ENCODE assay signal across 8 mouse cellular contexts in the genomic region with DNA sequence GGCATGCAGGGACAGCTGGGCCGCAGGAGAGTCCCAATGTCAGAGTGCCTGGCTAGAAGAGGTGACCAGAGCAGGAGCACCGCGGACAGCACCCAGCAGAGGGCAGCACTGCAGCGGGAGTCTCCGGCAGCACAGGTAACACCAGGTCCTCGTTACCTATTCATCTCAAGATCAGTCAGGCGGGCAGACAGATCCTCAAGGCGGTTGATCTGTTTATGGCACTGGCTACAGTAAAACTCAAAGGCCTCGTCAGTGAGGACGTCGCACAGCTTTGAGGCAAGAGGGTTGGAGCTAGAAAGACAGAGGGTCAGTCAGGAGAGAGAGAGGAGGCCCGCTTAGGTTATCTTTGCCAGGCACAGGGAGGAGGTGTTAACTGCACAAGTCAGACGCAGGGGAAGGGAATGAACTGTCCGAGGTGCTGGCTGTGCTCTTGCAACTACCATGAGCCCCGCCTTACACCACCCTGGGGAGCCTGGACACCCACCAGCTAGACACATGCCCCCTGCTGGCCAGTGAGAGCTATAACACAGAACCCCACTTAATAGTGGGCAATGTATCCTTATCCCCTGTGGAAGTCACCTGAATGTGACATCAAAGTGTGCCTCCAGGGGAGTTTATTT. TPM values are rescaled to one million over a fixed set of nuclear protein-coding genes. Genes with fewer than 3 reads are reported as not detected.
DNase-seq lines count a peak whose midpoint lies in the region; ATAC-seq lines count a peak whose summit lies in the region.

No protein-coding gene starts in this region.

- H3K4me1 ChIP-seq in hindbrain, embryonic 12.5 days, result peaks cover 5% of the 10 kb centered on the region; the same call in 1 of the 2 replicates

- peaks cover 61% of the 10 kb centered on the region for H3K36me3 ChIP-seq in hindbrain, embryonic 12.5 days

- ATAC-seq in frontal cortex, adult (ENCODE audit: low TSS enrichment), result peak; percentile 45; the same call in 1 of the 2 replicates
- ATAC-seq in hindbrain, embryonic 12.5 days (ENCODE audit: low FRiP score), result peak; percentile 56

- no peaks in the 10 kb centered on the region for H3K9me3 ChIP-seq in hindbrain, embryonic 12.5 days (replicated peaks)

- 0 out of 2 replicates have a peak overlapping the region, but pooled peaks have one; percentile 8 for H3K27ac ChIP-seq in hindbrain, embryonic 12.5 days

- H3K4me2 ChIP-seq in hindbrain, embryonic 12.5 days (replicated peaks), result peak overlapping the region; percentile 13

- H3K9ac ChIP-seq in hindbrain, embryonic 12.5 days, result no peak overlapping the region

- peak; percentile 83 for DNase-seq in Muller cell, postnatal 12 days (ENCODE audit: inconsistent ontology term)
- DNase-seq in cerebellum, adult 9-10 months, result peak; percentile 94
- peak; percentile 49 for DNase-seq in layer of hippocampus, postnatal 14 days (ENCODE audit: low spot score in 2 of 2)
- peak; percentile 78 for DNase-seq in lung, postnatal 25 days (ENCODE audit: low spot score)
- DNase-seq in retina, embryonic 14.5 days (ENCODE audit: low spot score), result peak; percentile 82
- DNase-seq in thymus, postnatal 4 days, result peak; percentile 93

- H3K27me3 ChIP-seq in hindbrain, embryonic 12.5 days, result no peaks in the 10 kb centered on the region

- H3K4me3 ChIP-seq in hindbrain, embryonic 12.5 days, result no peak overlapping the region

- 12% methylated on average over 15 of the region's 15 CpGs for WGBS in hindbrain, embryonic 12.5 days

RNA-seq across cellular contexts. Expression of a gene that starts 26.4 kb away (rescaled TPM):
- polyA plus RNA-seq in hindbrain, embryonic 12.5 days (2016; fragmentation: Nextera tagmentation; extraction: Ambion mirVana), result 32.5 and 32.6 TPM in 2 replicates
- total RNA-seq in layer of hippocampus, postnatal 14 days (2021), result 10 to 100 TPM; 44.4 to 46.2 TPM

RNA-seq across cellular contexts. Expression of a gene that starts 57.4 kb away (rescaled TPM):
- polyA plus RNA-seq in hindbrain, embryonic 12.5 days (2016; fragmentation: Nextera tagmentation; extraction: Ambion mirVana), result 37.1 and 42.8 TPM in 2 replicates
- total RNA-seq in layer of hippocampus, postnatal 14 days (2021), result 10 to 100 TPM; 82.3 to 85.1 TPM

RNA-seq across cellular contexts. Expression of a gene that starts 59.6 kb away (rescaled TPM):
- polyA plus RNA-seq in hindbrain, embryonic 12.5 days (2016; fragmentation: Nextera tagmentation; extraction: Ambion mirVana), result 0.17 and 0.18 TPM in 2 replicates
- total RNA-seq in layer of hippocampus, postnatal 14 days (2021), result under 1 TPM in 1 of 2 experiments, not detected in 1; 0.14 TPM
